Mouse (Mus musculus): ENCODE data around the gene Depdc5.
A peak's percentile ranks its signal among the peaks of the same experiment; 100 is the strongest.
"Not testable (repeated sequence)": the region's sequence is repeated elsewhere in the genome, so short reads cannot be mapped to it uniquely, and the experiment has no call there.

Gene Depdc5

DNA sequence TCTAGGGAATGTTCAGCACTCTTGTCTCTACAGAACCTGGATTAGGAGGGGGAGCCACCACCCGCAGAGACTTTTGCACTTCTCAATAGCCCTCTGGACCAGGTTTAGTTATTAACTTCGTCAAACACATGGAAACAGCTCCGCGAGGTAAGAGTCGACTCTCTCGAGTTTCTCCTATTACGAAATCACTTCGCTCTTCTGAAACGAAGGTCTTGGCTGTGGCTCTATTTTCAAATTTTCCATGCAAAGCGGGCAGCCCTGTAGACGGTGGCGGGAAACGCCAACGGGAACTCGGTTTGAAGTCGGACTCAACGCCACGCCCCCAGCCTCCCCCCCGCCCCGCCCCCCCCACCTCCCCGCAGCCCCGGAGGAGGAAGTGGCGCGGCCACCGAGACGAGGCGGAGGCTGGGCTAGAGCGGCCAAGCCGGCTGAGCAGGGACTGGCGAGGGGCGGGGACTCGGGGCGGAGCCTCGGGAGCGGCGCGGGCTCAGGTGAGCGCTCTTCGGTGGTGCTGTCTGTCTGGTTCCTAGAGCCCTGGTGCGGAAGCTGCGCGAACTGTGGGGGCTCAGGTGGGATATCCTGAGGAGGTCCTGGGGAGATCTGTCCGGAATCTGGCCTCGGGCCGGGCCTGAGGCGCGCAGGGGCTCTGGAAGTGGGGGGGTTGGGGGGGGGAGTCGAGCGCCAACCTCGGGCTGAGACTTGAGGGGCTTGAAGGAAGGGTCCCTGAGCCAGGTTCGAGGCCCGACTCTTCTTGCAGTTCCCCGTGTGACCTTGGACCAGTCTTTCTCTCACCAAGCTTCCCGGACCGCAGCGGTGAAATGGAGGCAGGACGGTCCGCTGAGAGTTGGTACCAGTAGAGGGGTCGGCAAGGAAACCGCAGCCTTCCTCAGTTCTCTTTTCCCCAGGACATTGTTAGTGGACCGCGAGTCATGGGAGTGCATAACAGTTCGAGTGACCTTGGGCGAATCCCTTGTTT, at the start of gene Depdc5:
TSS of gene Depdc5 (plus strand) at position 449 of the 976 bp plus-strand sequence.
- peak; percentile 95 for DNase-seq (ENCODE audit: low read depth)

DNA sequence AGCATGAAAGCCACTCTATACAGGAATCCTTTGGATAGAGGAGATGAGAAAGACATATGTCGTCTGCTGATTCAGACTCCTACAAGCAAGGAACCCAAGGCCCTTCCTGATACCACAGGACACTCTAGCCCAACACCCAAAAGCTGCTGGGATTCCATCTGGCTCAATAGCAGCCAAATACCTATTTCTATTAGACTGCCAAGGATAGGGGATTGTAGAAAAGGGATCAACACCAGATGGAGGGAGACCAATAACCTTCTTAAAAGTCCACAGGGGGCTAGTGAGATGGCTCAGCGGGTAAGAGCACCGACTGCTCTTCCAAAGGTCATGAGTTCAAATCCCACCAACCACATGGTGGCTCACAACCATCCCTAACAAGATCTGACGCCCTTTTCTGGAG, 48.1 kb upstream of the Depdc5 start:
- no peak for DNase-seq (ENCODE audit: low read depth)

DNA sequence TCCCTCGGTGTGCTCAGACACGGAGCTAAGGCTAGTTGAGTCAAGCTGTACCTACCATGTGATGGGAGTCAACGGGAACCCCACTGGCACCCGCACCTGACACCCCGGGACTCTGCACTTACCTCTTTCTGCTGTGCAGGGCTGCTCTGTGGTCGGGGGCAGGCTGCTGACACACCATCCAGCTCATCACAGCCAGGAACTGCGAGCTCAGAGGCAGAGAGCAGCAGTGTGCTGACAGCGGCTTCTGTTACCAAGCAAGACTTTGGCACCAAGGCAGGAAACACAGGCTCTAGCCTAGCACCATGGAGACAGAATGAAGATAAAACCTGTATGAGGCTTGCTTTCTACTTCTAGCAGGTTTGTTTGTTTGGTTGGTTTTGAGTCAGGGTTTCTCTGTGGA, 43.0 kb upstream of the Depdc5 start:
- no peak for DNase-seq (ENCODE audit: low read depth)

DNA sequence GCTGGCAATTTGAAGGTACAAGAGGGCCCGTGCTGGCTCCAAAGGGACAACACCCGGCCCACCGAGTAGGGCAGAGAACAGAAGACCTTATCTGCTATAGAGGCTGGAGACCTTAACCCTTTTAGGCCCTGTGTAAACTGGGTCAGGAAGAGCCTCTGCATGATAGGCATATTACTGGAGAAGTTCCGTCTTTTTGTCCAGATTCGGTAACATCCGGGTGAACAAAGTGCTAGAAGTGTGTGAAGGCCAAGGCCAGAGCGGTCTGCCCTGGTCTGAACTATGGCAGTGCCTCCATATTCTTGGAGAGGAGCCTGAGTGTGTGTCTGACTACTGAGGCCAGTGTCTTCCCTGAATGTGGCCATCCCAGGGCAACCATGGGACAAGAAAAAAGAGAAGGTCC, 36.5 kb upstream of the Depdc5 start, which contains the start of gene Gm20671:
TSS of gene Gm20671 (minus strand) at position 101 of the 400 bp plus-strand sequence.
- no peak for DNase-seq (ENCODE audit: low read depth)

DNA sequence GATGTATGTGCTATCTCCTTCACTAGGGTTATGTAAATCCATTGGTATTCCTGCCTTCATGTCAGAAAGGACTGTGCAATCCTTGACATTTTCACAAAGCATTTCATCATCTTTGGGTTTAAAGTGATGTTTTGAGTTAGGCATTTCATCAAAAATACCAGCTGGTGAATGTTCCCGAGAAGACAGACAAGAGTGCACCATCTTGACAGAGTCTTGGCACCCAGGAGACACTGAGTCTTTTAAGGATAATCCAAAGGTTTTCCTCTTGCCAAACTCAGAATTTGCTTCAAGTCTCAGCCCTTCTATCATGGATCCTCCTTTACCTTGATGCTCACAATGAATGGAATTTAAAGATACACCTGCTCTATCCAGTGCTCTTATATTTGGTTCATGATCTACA, 34.7 kb upstream of the Depdc5 start:
- DNase-seq (ENCODE audit: low read depth) = not testable (repeated sequence)

DNA sequence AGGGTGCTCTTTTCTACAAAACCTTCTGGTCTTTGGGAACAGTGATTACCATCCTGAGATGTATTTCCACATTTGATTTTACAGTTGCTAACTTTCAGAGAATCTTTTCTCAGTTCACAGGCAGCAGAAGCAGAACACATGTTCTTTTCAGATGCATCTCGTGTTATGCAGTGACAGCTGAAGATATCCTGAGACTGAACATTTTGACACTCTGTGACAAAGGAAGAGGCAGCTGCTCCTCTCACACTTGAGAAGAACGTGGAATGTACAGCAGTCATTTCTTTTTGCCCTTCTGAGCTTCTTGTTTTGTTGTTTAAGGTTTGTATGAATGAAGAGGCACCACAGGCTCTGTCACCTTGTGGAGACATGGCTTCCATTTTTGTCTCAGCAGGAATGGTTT, 33.4 kb upstream of the Depdc5 start:
- no peak for DNase-seq (ENCODE audit: low read depth)

DNA sequence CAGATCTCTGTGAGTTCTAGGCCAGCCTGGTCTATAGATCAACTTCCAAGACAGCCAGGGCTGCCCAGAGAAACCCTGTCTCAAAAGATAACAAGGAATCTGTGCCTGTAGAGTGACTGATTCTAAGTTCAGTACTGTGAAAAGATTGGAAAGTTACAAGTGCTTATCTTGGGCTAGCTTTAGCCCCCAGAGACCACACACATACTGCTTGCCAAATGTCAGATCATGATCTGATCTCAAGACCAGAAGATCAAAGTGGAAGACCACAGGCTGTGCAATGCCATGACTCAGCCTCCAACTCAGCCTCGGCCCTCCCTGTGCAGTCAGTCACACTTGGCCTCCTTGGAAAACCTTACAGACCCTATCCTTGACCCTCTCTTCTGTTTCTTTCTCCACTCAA, 29.0 kb upstream of the Depdc5 start:
- DNase-seq (ENCODE audit: low read depth) = no peak

DNA sequence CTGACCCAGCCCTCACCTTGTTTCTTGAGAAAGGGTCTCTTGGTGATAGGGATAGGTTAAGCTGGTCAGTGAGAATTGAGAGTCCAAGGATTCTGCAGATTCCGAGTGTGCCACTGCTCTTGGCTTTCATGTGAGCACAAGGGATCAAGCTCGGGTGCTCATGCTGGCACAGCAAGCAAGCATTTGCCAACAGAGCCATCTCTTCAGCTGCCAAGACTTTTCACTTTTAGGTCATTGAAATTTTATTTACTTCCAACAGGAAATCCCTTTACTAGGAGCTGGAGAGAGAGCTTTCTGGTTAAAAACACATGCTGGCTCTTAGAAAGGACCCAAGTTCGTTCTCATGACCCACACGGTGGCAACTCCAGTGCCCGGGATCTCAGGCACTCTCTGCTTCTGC, 26.5 kb upstream of the Depdc5 start:
- DNase-seq (ENCODE audit: low read depth) = no peak

DNA sequence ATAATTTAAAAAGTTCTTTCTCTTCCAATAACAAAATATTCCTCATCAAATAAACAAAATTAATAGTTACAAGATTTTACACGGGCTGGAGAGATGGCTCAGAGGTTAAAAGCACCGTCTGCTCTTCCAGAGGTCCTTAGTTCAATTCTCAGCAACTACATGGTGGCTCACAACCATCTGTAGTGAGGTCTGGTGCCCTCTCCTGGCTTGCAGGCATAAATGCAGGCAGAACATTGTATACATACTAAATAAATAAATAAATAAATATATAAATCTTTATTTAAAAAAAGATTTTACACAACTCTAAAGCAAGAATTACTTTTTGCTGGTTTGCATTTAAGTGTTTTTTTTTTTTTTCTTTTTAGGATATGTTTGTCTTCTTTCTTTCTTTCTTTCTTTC, 23.5 kb upstream of the Depdc5 start:
- DNase-seq (ENCODE audit: low read depth) = peak; percentile 31

DNA sequence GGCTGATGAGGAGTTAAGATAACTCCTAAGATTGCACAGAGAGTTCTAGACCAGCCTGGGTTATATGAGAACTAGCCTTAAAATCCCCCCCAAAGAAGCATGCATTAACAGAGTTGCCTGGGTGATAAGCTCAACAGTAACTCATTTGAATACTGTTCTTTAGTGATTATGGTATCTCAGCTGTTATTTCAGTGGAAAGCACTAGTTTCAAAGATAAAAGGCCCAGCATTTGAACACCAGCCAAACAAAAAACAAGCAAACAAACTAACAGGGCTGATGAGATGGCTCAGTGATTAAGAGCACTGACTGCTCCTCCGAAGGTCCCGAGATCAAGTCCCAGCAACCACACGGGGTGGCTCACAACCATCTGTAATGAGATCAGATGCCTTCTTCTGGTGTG, 14.3 kb upstream of the Depdc5 start:
- no peak for DNase-seq (ENCODE audit: low read depth)

DNA sequence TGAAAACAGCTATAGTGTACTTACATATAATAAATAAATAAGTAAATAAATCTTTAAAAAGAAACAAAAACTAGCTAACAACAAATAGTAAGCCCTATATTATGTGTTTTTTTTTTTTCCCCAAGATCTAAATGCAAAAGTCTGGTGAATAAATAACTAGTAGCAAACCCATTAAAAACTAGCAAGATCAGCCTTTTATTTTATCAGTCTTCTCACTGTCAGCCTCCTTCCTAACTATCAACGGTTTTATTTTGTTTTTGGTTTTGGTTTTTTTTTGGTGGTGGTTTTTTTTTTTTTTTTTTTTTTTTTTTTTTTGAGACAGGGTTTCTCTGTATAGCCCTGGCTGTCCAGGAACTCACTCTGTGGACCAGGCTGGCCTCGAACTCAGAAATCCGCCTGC, 13.9 kb upstream of the Depdc5 start:
- DNase-seq (ENCODE audit: low read depth) = not testable (repeated sequence)

DNA sequence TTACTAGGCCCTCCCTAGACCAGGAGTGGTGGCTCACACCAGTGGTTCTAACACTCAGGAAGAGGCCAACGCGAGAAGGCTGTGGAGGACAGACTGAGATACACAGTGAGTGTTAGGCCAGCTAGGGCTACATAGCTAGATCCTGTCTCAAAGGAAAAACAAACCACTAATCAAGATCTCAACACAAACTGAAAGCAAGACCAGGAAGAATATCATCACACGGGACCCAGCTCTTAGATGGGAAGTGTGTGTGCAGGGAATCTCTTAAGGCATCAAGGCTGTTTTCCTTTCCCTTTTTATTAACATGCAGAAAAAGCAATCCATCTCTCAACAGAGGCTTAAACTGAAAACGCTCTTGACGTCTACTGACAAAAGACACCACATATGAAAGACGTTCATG, 11.5 kb upstream of the Depdc5 start:
- DNase-seq (ENCODE audit: low read depth) = peak; percentile 42

DNA sequence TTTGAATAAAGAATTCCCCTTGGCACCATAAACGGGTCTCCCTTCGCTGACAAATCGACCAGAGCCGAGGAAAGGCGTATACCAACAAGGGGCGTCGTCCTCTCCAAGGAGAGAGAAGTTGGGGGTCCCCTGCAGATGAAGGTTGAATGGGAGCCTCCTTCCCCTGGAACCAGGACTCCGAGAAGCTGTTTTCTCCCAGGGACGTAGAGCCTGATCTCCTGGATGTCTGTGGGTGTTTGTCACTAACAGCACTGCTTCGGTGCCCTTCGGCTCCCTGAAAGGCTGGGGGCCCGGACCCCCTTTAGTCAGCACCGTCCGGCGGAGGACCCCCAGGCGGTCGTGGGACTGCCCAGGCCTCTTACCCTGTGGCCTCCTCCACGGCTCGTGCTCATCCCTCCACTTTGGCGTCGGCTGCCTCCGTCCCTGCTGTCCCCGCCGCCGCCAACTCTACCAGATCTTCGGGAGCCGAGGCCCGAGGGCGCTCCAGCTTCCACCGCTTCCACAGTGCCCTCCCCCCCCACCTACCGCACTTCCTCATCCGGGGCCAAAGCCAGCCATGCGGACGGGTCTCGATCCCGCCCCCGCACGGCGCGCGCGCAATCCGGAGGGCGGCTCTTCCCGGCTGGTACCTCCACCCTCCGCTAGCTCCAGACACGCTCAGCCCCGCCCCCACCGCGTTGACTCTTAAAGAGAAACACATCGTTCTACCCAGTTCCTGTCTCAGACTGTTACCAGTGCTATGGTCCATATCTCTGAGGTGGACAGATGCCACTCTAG, 9.6 kb upstream of the Depdc5 start, which contains the start of gene Prr14l:
TSS of gene Prr14l (minus strand) at position 526 of the 777 bp plus-strand sequence.
- peak; percentile 99 for DNase-seq (ENCODE audit: low read depth)

DNA sequence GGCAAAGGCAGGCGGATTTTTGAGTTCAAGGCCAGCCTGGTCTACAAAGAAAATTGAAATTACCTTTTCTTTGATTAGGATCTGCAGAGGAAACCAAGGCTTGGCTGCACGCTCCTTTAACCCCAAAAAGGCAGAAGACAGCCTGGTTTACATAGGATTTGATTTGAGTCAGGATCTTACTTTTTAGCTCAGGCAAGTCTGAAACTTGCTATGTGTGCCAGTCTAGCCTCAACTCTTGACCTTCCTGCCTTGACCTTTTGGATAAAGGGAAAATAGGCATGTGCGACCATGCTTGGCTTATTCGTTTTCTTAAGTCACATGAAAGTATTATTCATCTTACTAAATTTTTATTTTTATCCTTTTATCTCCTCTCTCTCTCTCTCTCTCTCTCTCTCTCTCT, 8.7 kb upstream of the Depdc5 start:
- peak; percentile 36 for DNase-seq (ENCODE audit: low read depth)

DNA sequence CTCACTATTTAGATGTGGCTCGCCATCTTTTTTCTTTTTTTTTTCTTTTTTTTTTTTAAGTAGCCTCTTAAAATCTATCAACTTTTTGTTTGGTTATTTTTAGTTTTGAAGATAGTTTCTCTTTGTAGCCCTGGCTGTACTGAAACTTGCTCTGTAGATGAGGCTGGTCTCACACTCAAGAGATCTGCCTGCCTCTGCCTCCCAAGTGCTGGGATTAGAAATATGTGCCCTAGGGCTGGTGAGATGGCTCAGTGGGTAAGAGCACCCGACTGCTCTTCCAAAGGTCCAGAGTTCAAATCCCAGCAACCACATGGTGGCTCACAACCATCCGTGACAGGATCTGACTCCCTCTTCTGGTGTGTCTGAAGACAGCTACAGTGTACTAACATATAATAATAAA, 8.2 kb upstream of the Depdc5 start:
- DNase-seq (ENCODE audit: low read depth) = not testable (repeated sequence)

DNA sequence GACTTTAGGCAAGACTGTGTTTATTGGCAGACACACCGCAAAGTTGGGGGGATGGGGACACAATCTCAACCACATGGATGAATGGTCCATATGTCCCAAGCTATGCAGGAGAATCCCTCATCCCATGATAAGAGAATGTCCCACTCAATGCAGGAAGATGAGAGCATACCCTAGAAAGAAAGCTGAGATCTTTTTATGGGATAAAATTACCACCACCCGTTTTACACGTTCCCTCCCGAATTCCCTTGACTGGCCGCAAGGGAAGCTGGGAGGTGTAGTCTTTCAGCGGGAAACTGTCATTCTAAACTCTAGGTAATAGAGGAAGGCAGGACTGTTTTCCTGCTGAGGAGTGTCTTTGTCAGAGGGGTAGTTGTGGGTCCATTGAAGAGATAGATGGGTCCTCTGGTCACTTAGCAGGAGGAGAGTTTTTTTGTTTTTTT, 5.7 kb upstream of the Depdc5 start:
- peak; percentile 39 for DNase-seq (ENCODE audit: low read depth)

DNA sequence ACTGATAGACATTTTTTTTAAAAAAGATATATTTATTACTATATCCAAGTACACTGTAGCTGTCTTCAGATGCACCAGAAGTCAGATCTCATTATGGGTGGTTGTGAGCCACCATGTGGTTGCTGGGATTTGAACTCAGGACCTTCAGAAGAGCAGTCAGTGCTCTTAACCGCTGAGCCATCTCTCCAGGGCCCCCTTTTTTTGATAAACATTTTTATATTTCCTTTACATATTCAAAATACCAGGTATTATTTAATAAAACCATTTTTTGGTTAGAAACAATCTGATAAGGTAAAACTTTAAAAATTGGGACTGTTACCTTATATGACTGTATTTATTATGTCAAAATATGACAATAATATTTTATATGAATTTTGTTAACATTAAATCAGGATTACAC, 2.4 kb upstream of the Depdc5 start:
- DNase-seq (ENCODE audit: low read depth) = no peak

DNA sequence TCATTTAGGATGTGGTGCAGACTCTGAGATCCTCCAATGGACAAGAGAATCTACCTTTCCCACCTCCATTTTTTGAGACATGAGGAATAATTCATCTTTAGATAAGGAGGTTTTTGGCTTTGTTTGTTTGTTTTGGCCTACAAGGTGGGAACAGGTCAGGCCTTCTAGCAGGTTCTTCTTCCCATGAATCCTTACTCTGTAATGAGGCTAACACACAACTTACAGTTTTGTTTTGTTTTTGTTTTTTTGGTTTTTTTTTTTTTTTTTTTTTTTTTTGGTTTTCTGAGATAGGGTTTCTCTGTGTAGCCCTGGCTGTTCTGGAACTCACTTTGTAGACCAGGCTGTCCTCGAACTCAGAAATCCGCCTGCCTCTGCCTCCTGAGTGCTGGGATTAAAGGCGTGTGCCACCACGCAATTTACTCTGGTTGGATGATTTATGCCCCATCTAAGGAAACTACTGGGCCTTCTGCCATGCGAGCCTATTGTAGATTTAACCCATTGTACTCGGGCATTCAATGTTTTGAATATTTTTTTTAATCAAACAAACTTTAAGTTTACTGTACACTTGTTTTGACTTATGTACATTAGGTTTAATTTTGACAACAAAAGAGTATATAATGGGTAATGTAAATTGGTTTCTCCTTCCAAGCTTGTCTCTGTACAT, 900 bp upstream of the Depdc5 start:
- no peak for DNase-seq (ENCODE audit: low read depth)

DNA sequence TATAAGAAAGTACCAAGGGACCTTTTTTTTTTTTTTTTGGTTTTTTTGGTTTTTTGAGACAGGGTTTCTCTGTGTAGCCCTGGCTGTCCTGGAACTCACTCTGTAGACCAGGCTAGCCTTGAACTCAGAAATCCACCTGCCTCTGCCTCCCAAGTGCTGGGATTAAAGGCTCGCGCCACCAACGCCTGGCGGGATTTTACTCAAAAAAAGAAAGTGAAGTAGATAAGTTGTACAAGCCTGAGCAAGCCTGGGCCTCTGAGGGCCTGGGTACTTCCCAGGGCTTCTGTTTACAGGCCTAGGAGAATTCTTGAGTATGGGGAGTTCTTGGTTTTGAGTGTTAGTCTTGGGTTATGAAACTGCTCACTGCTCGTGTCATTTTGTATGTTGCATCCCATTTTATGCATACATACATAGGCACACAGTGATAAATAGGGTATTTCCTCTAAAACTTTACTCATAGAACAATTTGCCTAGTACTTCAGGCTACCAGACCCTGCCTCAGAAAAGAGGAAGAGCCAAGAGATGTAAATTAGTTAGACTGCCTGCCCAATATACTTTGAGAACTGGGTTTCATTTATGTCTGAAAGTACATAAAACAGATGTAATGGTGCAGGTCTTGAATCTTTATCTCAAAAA, 6.0 kb downstream of the Depdc5 start:
- no peak for DNase-seq (ENCODE audit: low read depth)

DNA sequence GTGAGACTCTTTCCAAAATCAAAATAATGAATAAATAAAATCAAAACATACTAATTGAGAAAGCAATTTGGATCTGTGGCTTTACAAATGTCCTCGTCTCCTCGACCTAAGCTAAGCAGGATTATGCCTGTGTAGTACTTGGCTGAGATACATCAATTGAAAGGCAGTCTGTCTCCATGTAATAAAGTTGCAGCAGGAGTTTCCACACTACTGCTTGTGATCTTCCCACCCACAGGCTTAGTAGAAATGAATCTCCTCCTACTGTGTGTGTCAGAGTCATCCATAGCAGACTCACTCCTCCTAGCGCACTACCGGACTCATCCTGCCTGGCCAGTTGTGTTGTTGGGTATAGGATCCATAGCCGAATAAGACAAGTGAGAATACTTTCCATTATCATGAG, 8.8 kb downstream of the Depdc5 start:
- DNase-seq (ENCODE audit: low read depth) = no peak

DNA sequence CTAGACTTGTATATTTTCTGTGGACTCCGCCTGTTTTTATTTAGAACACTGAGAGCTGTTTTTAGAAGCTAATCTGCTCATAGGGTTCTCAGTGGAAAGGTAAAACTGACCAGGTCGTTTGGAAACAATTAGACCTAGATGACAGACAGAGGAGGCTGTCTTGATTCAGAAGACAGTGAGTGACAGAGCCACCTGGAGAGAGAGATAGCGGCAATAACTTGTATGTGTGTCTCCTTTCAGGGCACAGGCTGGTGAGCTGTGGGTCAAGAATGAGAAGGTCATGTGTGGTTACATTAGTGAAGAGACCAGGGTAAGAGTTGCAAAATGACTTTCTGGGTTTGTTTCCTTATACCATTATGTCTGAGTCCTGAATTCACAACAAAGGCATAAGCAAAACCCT, 23.2 kb downstream of the Depdc5 start:
- no peak for DNase-seq (ENCODE audit: low read depth)

DNA sequence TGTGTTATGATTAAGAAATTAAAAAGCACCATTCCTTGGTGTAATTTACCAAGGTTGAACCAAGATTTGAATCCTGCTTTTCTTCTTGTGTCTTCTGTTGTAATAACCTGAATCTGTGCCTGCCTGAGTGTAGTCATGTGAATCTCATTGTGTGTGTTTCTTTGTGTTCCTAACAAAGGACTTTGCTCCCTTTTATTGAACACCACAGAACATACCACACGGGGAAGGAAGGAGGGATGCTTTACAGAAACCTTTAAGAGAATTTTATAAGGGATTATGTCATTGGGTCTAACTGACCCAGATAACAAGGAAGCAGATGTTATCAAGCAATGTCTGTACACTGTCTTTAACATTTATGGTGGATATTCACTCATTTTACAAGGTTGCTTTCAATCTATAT, 44.0 kb downstream of the Depdc5 start:
- DNase-seq (ENCODE audit: low read depth) = no peak

Measured in induced T-regulatory cell, adult 2 months (primary cell).